In genomic region chr13:108596938-108597337, GRCm38 (mm10) we compare ENCODE assay signal across 13 mouse cellular contexts.
"Had no signal": no experiment of that assay in that cellular context is flagged by ENCODE, and none has a peak within 500 bp of the region (broad histone marks: within the 10 kb centered on the region; RNA-seq: fewer than 3 reads in every experiment).

No protein-coding gene starts in this region.

- H3K4me3 ChIP-seq: limb, embryonic 13.5 days; midbrain, embryonic 10.5 days; myocyte; neural tube, embryonic 12.5 days had no signal

- H3K27ac ChIP-seq: limb, embryonic 13.5 days; liver, embryonic 14.5 days; midbrain, embryonic 10.5 days; neural tube, embryonic 12.5 days; stomach, postnatal 0 days had no signal

- DNase-seq: kidney, adult 8-10 months; kidney, postnatal 25 days; layer of hippocampus, adult 9-11 months; left cerebral cortex, postnatal 4 days; lung, adult 18-20 months; midbrain, embryonic 14.5 days had no signal

- ATAC-seq: intestine, postnatal 0 days had no signal
